Mouse (Mus musculus) left cerebral cortex, postnatal 36 days (tissue): ENCODE results near the gene Hoxb13. TPM values are rescaled to one million over a fixed set of nuclear protein-coding genes. Genes with fewer than 3 reads are reported as not detected.
A peak's percentile ranks its signal among the peaks of the same experiment; 100 is the strongest.

Experiments
- DNase-seq, 2 experiments: peaks; one replicate each; pipeline ENCODE4 v3.0.0; 2021 to 2022; ENCODE audit warnings: low spot score in 2 of 2, mixed read lengths in 1 of 2
- intact Hi-C: fragments of 180-260 bp; cut with DNase I; formaldehyde crosslinking; loops from one replicate; pipeline ENCODE4 v1.15.1; 2025
- total RNA-seq, 2 experiments: library from RNA; stranded (reverse); gene quantifications; 2 replicates each; pipeline ENCODE4 v1.2.3; 2021

The Hoxb13 gene
- total RNA-seq, 2 experiments from 2014 or later = not detected

- no peak for DNase-seq
- intact Hi-C loops = no loop called here
These were observed 33.6 kb downstream of the Hoxb13 start for GRCm38 (mm10) chr11:96227676-96228075.

- intact Hi-C loops = loop anchor here (2.0 to 10.0 kb wide), 3 partner anchors 90 to 350 kb away; no protein-coding TSS in a partner anchor
- DNase-seq = peak; percentile 12 to 15
These were observed 40.8 kb downstream of the Hoxb13 start for GRCm38 (mm10) chr11:96234906-96235305.

- peak in 1 of 2 experiments; percentile 33 for DNase-seq
- intact Hi-C loops = no loop called here
These were observed 46.1 kb downstream of the Hoxb13 start for GRCm38 (mm10) chr11:96240211-96240610.

Other genes starting within 250 kb of the Hoxb13 start
- gene Igf2bp1, start 188.4 kb upstream of the Hoxb13 start, total RNA-seq = under 1 TPM in 1 of 2 experiments, not detected in 1; 0.27 TPM
- not detected for gene Gip, start 169.8 kb upstream of the Hoxb13 start, total RNA-seq
- gene Snf8, start 159.4 kb upstream of the Hoxb13 start, total RNA-seq = 100 to 1,000 TPM in 1 of 2 experiments, 10 to 100 TPM in 1; 99.2 to 113 TPM
- gene Ube2z, start 128.9 kb upstream of the Hoxb13 start, total RNA-seq = 10 to 100 TPM; 55.4 to 56.7 TPM
- gene Atp5g1, start 118.6 kb upstream of the Hoxb13 start, total RNA-seq = 100 to 1,000 TPM; 349 to 383 TPM
- gene Calcoco2, start 82.4 kb upstream of the Hoxb13 start, total RNA-seq = not detected
- under 1 TPM in 1 of 2 experiments, not detected in 1; 0.10 TPM for gene Ttll6, start 60.5 kb upstream of the Hoxb13 start, total RNA-seq
- gene Hoxb9, start 77.1 kb downstream of the Hoxb13 start, total RNA-seq = not detected
- not detected for gene Hoxb8, start 87.6 kb downstream of the Hoxb13 start, total RNA-seq
- gene Hoxb7, start 92.3 kb downstream of the Hoxb13 start, total RNA-seq = not detected
- not detected for gene Hoxb6, start 98.2 kb downstream of the Hoxb13 start, total RNA-seq
- not detected for gene Hoxb5, start 109.0 kb downstream of the Hoxb13 start, total RNA-seq
- gene Hoxb4, start 124.0 kb downstream of the Hoxb13 start, total RNA-seq = not detected
- not detected for gene Hoxb3, start 129.0 kb downstream of the Hoxb13 start, total RNA-seq
- not detected for gene Hoxb2, start 156.2 kb downstream of the Hoxb13 start, total RNA-seq
- gene Hoxb1, start 171.4 kb downstream of the Hoxb13 start, total RNA-seq = not detected